Mouse (Mus musculus): ENCODE results near the gene Gtpbp3. TPM values are rescaled to one million over a fixed set of nuclear protein-coding genes. Genes with fewer than 3 reads are reported as not detected.
"Not testable (repeated sequence)": the region's sequence is repeated elsewhere in the genome, so short reads cannot be mapped to it uniquely, and the experiment has no call there.

The Gtpbp3 gene
- polyA plus RNA-seq, 1 experiment, result 6.1 TPM

GRCm38 (mm10) chr8:71511644-71512043, 23.7 kb downstream of the Gtpbp3 start, which contains the start of gene Plvap:
Gene Plvap (minus strand): TSS chr8:71511752.
- TF ChIP-seq POLR2A (IDR thresholded peaks at IDR 0.05; ENCODE audit: control insufficient read depth, low read depth, low read length), result no peak
- no peak for TF ChIP-seq CTCF (IDR thresholded peaks at IDR 0.05; ENCODE audit: control insufficient read depth, insufficient read depth, insufficient replicate concordance, low read depth, low read length)
- no peaks in the 10 kb centered on the region for H3K36me3 ChIP-seq (ENCODE audit: control insufficient read depth, insufficient read depth, low read length)
- no peaks in the 10 kb centered on the region for H3K27me3 ChIP-seq (ENCODE audit: control insufficient read depth, insufficient read depth, low read length)
- no peak within 1 kb of the TSS for H3K27ac ChIP-seq (ENCODE audit: control insufficient read depth, insufficient read depth, low read depth, low read length)
- H3K4me1 ChIP-seq (ENCODE audit: control insufficient read depth, insufficient read depth, low read length), result peaks cover 19% of the 10 kb centered on the region
- no peak within 1 kb of the TSS for H3K4me3 ChIP-seq (ENCODE audit: control insufficient read depth, low read depth, low read length)

- Histone ChIP-seq H3K36me3 (ENCODE audit: control insufficient read depth, insufficient read depth, low read length) (no peaks in the 10 kb centered on the region), H3K27me3 (ENCODE audit: control insufficient read depth, insufficient read depth, low read length) (no peaks in the 10 kb centered on the region), H3K4me1 (ENCODE audit: control insufficient read depth, insufficient read depth, low read length) (peaks cover 7% of the 10 kb centered on the region), H3K4me3 (ENCODE audit: control insufficient read depth, low read depth, low read length) (no peak overlapping the region), H3K27ac (ENCODE audit: control insufficient read depth, insufficient read depth, low read depth, low read length) (no peak overlapping the region)
- TF ChIP-seq CTCF (IDR thresholded peaks at IDR 0.05; ENCODE audit: control insufficient read depth, insufficient read depth, insufficient replicate concordance, low read depth, low read length), result no peak
- TF ChIP-seq POLR2A (IDR thresholded peaks at IDR 0.05; ENCODE audit: control insufficient read depth, low read depth, low read length), result no peak
Measured at GRCm38 (mm10) chr8:71513018-71513754, 25.3 kb downstream of the Gtpbp3 start.

DNA sequence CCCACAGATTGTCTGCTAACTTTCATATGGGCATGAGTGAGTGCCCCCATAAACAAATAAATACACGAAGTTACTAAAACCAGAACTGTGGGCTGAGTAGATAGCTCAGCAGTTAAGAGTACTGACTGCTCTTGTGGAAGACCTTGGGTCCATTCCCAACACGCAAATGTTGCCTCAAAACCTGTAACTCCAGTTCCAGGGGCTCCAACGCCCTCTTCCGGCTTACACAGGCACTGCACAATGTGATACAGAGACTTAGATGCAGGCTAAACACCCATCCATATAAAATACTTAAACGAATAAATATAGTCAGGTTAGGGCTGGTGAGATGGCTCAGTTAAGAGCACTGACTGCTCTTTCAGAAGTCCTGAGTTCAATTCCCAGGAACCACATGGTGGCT, 27.1 kb downstream of the Gtpbp3 start:
- no peaks in the 10 kb centered on the region for H3K36me3 ChIP-seq (ENCODE audit: control insufficient read depth, insufficient read depth, low read length)
- no peaks in the 10 kb centered on the region for H3K27me3 ChIP-seq (ENCODE audit: control insufficient read depth, insufficient read depth, low read length)
- H3K4me1 ChIP-seq (ENCODE audit: control insufficient read depth, insufficient read depth, low read length), result peaks cover 7% of the 10 kb centered on the region
- no peak overlapping the region for H3K27ac ChIP-seq (ENCODE audit: control insufficient read depth, insufficient read depth, low read depth, low read length)
- no peak overlapping the region for H3K4me3 ChIP-seq (ENCODE audit: control insufficient read depth, low read depth, low read length)
- no peak for TF ChIP-seq POLR2A (IDR thresholded peaks at IDR 0.05; ENCODE audit: control insufficient read depth, low read depth, low read length)
- peak; percentile 19; the same call in 1 of the 2 replicates for TF ChIP-seq CTCF (IDR thresholded peaks at IDR 0.05; ENCODE audit: control insufficient read depth, insufficient read depth, insufficient replicate concordance, low read depth, low read length)

- TF ChIP-seq CTCF (IDR thresholded peaks at IDR 0.05; ENCODE audit: control insufficient read depth, insufficient read depth, insufficient replicate concordance, low read depth, low read length), result no peak
- TF ChIP-seq POLR2A (IDR thresholded peaks at IDR 0.05; ENCODE audit: control insufficient read depth, low read depth, low read length), result no peak
- Histone ChIP-seq H3K4me1 (ENCODE audit: control insufficient read depth, insufficient read depth, low read length) (peaks cover 1% of the 10 kb centered on the region; the same call in 1 of the 2 replicates), H3K27ac (ENCODE audit: control insufficient read depth, insufficient read depth, low read depth, low read length) (no peak overlapping the region), H3K27me3 (ENCODE audit: control insufficient read depth, insufficient read depth, low read length) (no peaks in the 10 kb centered on the region), H3K4me3 (ENCODE audit: control insufficient read depth, low read depth, low read length) (no peak overlapping the region), H3K36me3 (ENCODE audit: control insufficient read depth, insufficient read depth, low read length) (no peaks in the 10 kb centered on the region)
Measured at GRCm38 (mm10) chr8:71516786-71517185, 28.9 kb downstream of the Gtpbp3 start.

GRCm38 (mm10) chr8:71519037-71519825, 31.3 kb downstream of the Gtpbp3 start:
- H3K4me3 ChIP-seq (ENCODE audit: control insufficient read depth, low read depth, low read length); H3K27me3 ChIP-seq (ENCODE audit: control insufficient read depth, insufficient read depth, low read length); H3K4me1 ChIP-seq (ENCODE audit: control insufficient read depth, insufficient read depth, low read length); H3K27ac ChIP-seq (ENCODE audit: control insufficient read depth, insufficient read depth, low read depth, low read length); H3K36me3 ChIP-seq (ENCODE audit: control insufficient read depth, insufficient read depth, low read length): not testable (repeated sequence)
- peak; percentile 20; the same call in 1 of the 2 replicates for TF ChIP-seq CTCF (IDR thresholded peaks at IDR 0.05; ENCODE audit: control insufficient read depth, insufficient read depth, insufficient replicate concordance, low read depth, low read length)

GRCm38 (mm10) chr8:71521634-71522033, 33.7 kb downstream of the Gtpbp3 start:
- no peak overlapping the region for H3K4me3 ChIP-seq (ENCODE audit: control insufficient read depth, low read depth, low read length)
- peaks cover 3% of the 10 kb centered on the region for H3K4me1 ChIP-seq (ENCODE audit: control insufficient read depth, insufficient read depth, low read length)
- no peaks in the 10 kb centered on the region for H3K36me3 ChIP-seq (ENCODE audit: control insufficient read depth, insufficient read depth, low read length)
- no peaks in the 10 kb centered on the region for H3K27me3 ChIP-seq (ENCODE audit: control insufficient read depth, insufficient read depth, low read length)
- TF ChIP-seq CTCF (IDR thresholded peaks at IDR 0.05; ENCODE audit: control insufficient read depth, insufficient read depth, insufficient replicate concordance, low read depth, low read length) (peak; percentile 94; the same call in 1 of the 2 replicates), POLR2A (IDR thresholded peaks at IDR 0.05; ENCODE audit: control insufficient read depth, low read depth, low read length) (no peak)
- no peak overlapping the region for H3K27ac ChIP-seq (ENCODE audit: control insufficient read depth, insufficient read depth, low read depth, low read length)

Measured in testis, adult 2 months (tissue).